Mouse (Mus musculus): ENCODE measurements around the gene Il1a.

Il1a gene

GRCm38 (mm10) chr2:129309836-129310235 is at the start of gene Il1a:
Il1a (minus strand) TSS chr2:129309972.
- DNase-seq (ENCODE audit: low spot score in 2 of 2), result no peak

GRCm38 (mm10) chr2:129338138-129338621 is 28.4 kb upstream of the Il1a start:
- DNase-seq (ENCODE audit: low spot score in 2 of 2), result no peak

GRCm38 (mm10) chr2:129333471-129333870 is 23.7 kb upstream of the Il1a start:
- no peak for DNase-seq (ENCODE audit: low spot score in 2 of 2)

- no peak for DNase-seq (ENCODE audit: low spot score in 2 of 2)
Measured at GRCm38 (mm10) chr2:129330540-129330939, 20.8 kb upstream of the Il1a start.

GRCm38 (mm10) chr2:129330024-129330423 is 20.3 kb upstream of the Il1a start:
- no peak for DNase-seq (ENCODE audit: low spot score in 2 of 2)

- no peak for DNase-seq (ENCODE audit: low spot score in 2 of 2)
Measured at GRCm38 (mm10) chr2:129328238-129328637, 18.5 kb upstream of the Il1a start.

- DNase-seq (ENCODE audit: low spot score in 2 of 2), result no peak
Measured at GRCm38 (mm10) chr2:129324216-129324615, 14.4 kb upstream of the Il1a start.

GRCm38 (mm10) chr2:129322117-129322635 is 12.4 kb upstream of the Il1a start:
- no peak for DNase-seq (ENCODE audit: low spot score in 2 of 2)

GRCm38 (mm10) chr2:129320033-129320605 is 10.3 kb upstream of the Il1a start:
- no peak for DNase-seq (ENCODE audit: low spot score in 2 of 2)

- DNase-seq (ENCODE audit: low spot score in 2 of 2), result no peak
Measured at GRCm38 (mm10) chr2:129315831-129316230, 6.1 kb upstream of the Il1a start.

- DNase-seq (ENCODE audit: low spot score in 2 of 2), result no peak
Measured at GRCm38 (mm10) chr2:129314880-129315279, 5.1 kb upstream of the Il1a start.

- DNase-seq (ENCODE audit: low spot score in 2 of 2), result no peak
Measured at GRCm38 (mm10) chr2:129313934-129314333, 4.2 kb upstream of the Il1a start.

- no peak for DNase-seq (ENCODE audit: low spot score in 2 of 2)
Measured at GRCm38 (mm10) chr2:129306020-129306419, 3.8 kb downstream of the Il1a start.

GRCm38 (mm10) chr2:129297589-129297982 is 12.2 kb downstream of the Il1a start:
- DNase-seq (ENCODE audit: low spot score in 2 of 2), result no peak

GRCm38 (mm10) chr2:129296671-129297588 is 12.8 kb downstream of the Il1a start, which contains the start of gene Ckap2l:
Ckap2l (minus strand) TSS chr2:129297212.
- DNase-seq (ENCODE audit: low spot score in 2 of 2), result peak; percentile 96 to 97

- no peak for DNase-seq (ENCODE audit: low spot score in 2 of 2)
Measured at GRCm38 (mm10) chr2:129296086-129296485, 13.7 kb downstream of the Il1a start.

GRCm38 (mm10) chr2:129295075-129295474 is 14.7 kb downstream of the Il1a start:
- no peak for DNase-seq (ENCODE audit: low spot score in 2 of 2)

- no peak for DNase-seq (ENCODE audit: low spot score in 2 of 2)
Measured at GRCm38 (mm10) chr2:129273823-129274222, 35.9 kb downstream of the Il1a start.

- no peak for DNase-seq (ENCODE audit: low spot score in 2 of 2)
Measured at GRCm38 (mm10) chr2:129270621-129271020, 39.2 kb downstream of the Il1a start.

GRCm38 (mm10) chr2:129269986-129270385 is 39.8 kb downstream of the Il1a start:
- DNase-seq (ENCODE audit: low spot score in 2 of 2), result no peak

GRCm38 (mm10) chr2:129269161-129269643 is 40.6 kb downstream of the Il1a start:
- DNase-seq (ENCODE audit: low spot score in 2 of 2), result no peak

- no peak for DNase-seq (ENCODE audit: low spot score in 2 of 2)
Measured at GRCm38 (mm10) chr2:129267738-129268137, 42.0 kb downstream of the Il1a start.
